Mouse (Mus musculus): Measurements from ENCODE around the gene Spns3. TPM values are rescaled to one million over a fixed set of nuclear protein-coding genes. Genes with fewer than 3 reads are reported as not detected.

Gene Spns3
- polyA plus RNA-seq (2011; ENCODE audit: insufficient read depth, insufficient read length, low read depth, missing spikeins) = 0.15 TPM in 1 of 2 replicates, not detected in the other

GRCm38 (mm10) chr11:72550134-72550988 is at the start of gene Spns3:
Gene Spns3 (minus strand): TSS chr11:72550506.
- H3K9me3 ChIP-seq (replicated peaks; ENCODE audit: control insufficient read depth, insufficient read depth, low read length, poor library complexity, severe bottlenecking) = no peaks in the 10 kb centered on the region
- H3K27ac ChIP-seq (ENCODE audit: insufficient read depth, low read length) = no peak within 1 kb of the TSS
- H3K9ac ChIP-seq (ENCODE audit: low read depth, poor library complexity, severe bottlenecking) = no peak within 1 kb of the TSS
- H3K27me3 ChIP-seq (ENCODE audit: control insufficient read depth, insufficient read depth, low read length, poor library complexity, severe bottlenecking) = no peaks in the 10 kb centered on the region
- no peaks in the 10 kb centered on the region for H3K36me3 ChIP-seq (ENCODE audit: control insufficient read depth, insufficient read depth, low read length, poor library complexity, severe bottlenecking)
- no peak for TF ChIP-seq POLR2A (IDR thresholded peaks at IDR 0.05; ENCODE audit: insufficient read depth, low read length)
- no peak for TF ChIP-seq EP300 (IDR thresholded peaks at IDR 0.05; ENCODE audit: insufficient read depth, low read depth, low read length)
- TF ChIP-seq CTCF (IDR thresholded peaks at IDR 0.05; ENCODE audit: low read depth, low read length) = no peak
- no peaks in the 10 kb centered on the region for H3K4me1 ChIP-seq (ENCODE audit: control insufficient read depth, insufficient read depth, low read length)
- H3K4me3 ChIP-seq (ENCODE audit: low read depth, low read length) = no peak within 1 kb of the TSS

- Histone ChIP-seq H3K27ac (ENCODE audit: insufficient read depth, low read length) (no peak overlapping the region), H3K4me1 (ENCODE audit: control insufficient read depth, insufficient read depth, low read length) (peaks cover 1% of the 10 kb centered on the region), H3K9ac (ENCODE audit: low read depth, poor library complexity, severe bottlenecking) (no peak overlapping the region), H3K4me3 (ENCODE audit: low read depth, low read length) (no peak overlapping the region), H3K27me3 (ENCODE audit: control insufficient read depth, insufficient read depth, low read length, poor library complexity, severe bottlenecking) (no peaks in the 10 kb centered on the region), H3K36me3 (ENCODE audit: control insufficient read depth, insufficient read depth, low read length, poor library complexity, severe bottlenecking) (no peaks in the 10 kb centered on the region), H3K9me3 (replicated peaks; ENCODE audit: control insufficient read depth, insufficient read depth, low read length, poor library complexity, severe bottlenecking) (no peaks in the 10 kb centered on the region)
- no peak for TF ChIP-seq POLR2A (IDR thresholded peaks at IDR 0.05; ENCODE audit: insufficient read depth, low read length)
- no peak for TF ChIP-seq EP300 (IDR thresholded peaks at IDR 0.05; ENCODE audit: insufficient read depth, low read depth, low read length)
- no peak for TF ChIP-seq CTCF (IDR thresholded peaks at IDR 0.05; ENCODE audit: low read depth, low read length)
Measured at GRCm38 (mm10) chr11:72597780-72598179, 47.5 kb upstream of the Spns3 start.

- 0 out of 2 replicates have a peak, but pooled peaks have one; percentile 28 for TF ChIP-seq EP300 (IDR thresholded peaks at IDR 0.05; ENCODE audit: insufficient read depth, low read depth, low read length)
- no peak for TF ChIP-seq POLR2A (IDR thresholded peaks at IDR 0.05; ENCODE audit: insufficient read depth, low read length)
- Histone ChIP-seq H3K9me3 (replicated peaks; ENCODE audit: control insufficient read depth, insufficient read depth, low read length, poor library complexity, severe bottlenecking) (no peaks in the 10 kb centered on the region), H3K27ac (ENCODE audit: insufficient read depth, low read length) (peak overlapping the region; percentile 63; the same call in 1 of the 2 replicates), H3K9ac (ENCODE audit: low read depth, poor library complexity, severe bottlenecking) (no peak overlapping the region), H3K27me3 (ENCODE audit: control insufficient read depth, insufficient read depth, low read length, poor library complexity, severe bottlenecking) (no peaks in the 10 kb centered on the region), H3K4me3 (ENCODE audit: low read depth, low read length) (no peak overlapping the region), H3K4me1 (ENCODE audit: control insufficient read depth, insufficient read depth, low read length) (peaks cover 1% of the 10 kb centered on the region), H3K36me3 (ENCODE audit: control insufficient read depth, insufficient read depth, low read length, poor library complexity, severe bottlenecking) (no peaks in the 10 kb centered on the region)
Measured at GRCm38 (mm10) chr11:72595010-72595737, 44.9 kb upstream of the Spns3 start.

- peaks cover 3% of the 10 kb centered on the region for H3K4me1 ChIP-seq (ENCODE audit: control insufficient read depth, insufficient read depth, low read length)
- H3K27ac ChIP-seq (ENCODE audit: insufficient read depth, low read length) = no peak overlapping the region
- TF ChIP-seq POLR2A (IDR thresholded peaks at IDR 0.05; ENCODE audit: insufficient read depth, low read length) = no peak
- no peak for TF ChIP-seq EP300 (IDR thresholded peaks at IDR 0.05; ENCODE audit: insufficient read depth, low read depth, low read length)
- no peak for TF ChIP-seq CTCF (IDR thresholded peaks at IDR 0.05; ENCODE audit: low read depth, low read length)
- no peak overlapping the region for H3K4me3 ChIP-seq (ENCODE audit: low read depth, low read length)
- no peaks in the 10 kb centered on the region for H3K9me3 ChIP-seq (replicated peaks; ENCODE audit: control insufficient read depth, insufficient read depth, low read length, poor library complexity, severe bottlenecking)
- H3K9ac ChIP-seq (ENCODE audit: low read depth, poor library complexity, severe bottlenecking) = no peak overlapping the region
- H3K27me3 ChIP-seq (ENCODE audit: control insufficient read depth, insufficient read depth, low read length, poor library complexity, severe bottlenecking) = no peaks in the 10 kb centered on the region
- no peaks in the 10 kb centered on the region for H3K36me3 ChIP-seq (ENCODE audit: control insufficient read depth, insufficient read depth, low read length, poor library complexity, severe bottlenecking)
Measured at GRCm38 (mm10) chr11:72587537-72588233, 37.4 kb upstream of the Spns3 start.

- no peaks in the 10 kb centered on the region for H3K27me3 ChIP-seq (ENCODE audit: control insufficient read depth, insufficient read depth, low read length, poor library complexity, severe bottlenecking)
- no peak for TF ChIP-seq POLR2A (IDR thresholded peaks at IDR 0.05; ENCODE audit: insufficient read depth, low read length)
- TF ChIP-seq CTCF (IDR thresholded peaks at IDR 0.05; ENCODE audit: low read depth, low read length) = no peak
- no peak for TF ChIP-seq EP300 (IDR thresholded peaks at IDR 0.05; ENCODE audit: insufficient read depth, low read depth, low read length)
- H3K9me3 ChIP-seq (replicated peaks; ENCODE audit: control insufficient read depth, insufficient read depth, low read length, poor library complexity, severe bottlenecking) = no peaks in the 10 kb centered on the region
- no peak overlapping the region for H3K4me3 ChIP-seq (ENCODE audit: low read depth, low read length)
- peak overlapping the region; percentile 59 for H3K9ac ChIP-seq (ENCODE audit: low read depth, poor library complexity, severe bottlenecking)
- H3K27ac ChIP-seq (ENCODE audit: insufficient read depth, low read length) = no peak overlapping the region
- H3K4me1 ChIP-seq (ENCODE audit: control insufficient read depth, insufficient read depth, low read length) = peaks cover 5% of the 10 kb centered on the region
- no peaks in the 10 kb centered on the region for H3K36me3 ChIP-seq (ENCODE audit: control insufficient read depth, insufficient read depth, low read length, poor library complexity, severe bottlenecking)
Measured at GRCm38 (mm10) chr11:72586570-72586969, 36.3 kb upstream of the Spns3 start.

Measured in ES-Bruce4 (cell line).